Mouse (Mus musculus): ENCODE results near the gene Dbi. TPM values are rescaled to one million over a fixed set of nuclear protein-coding genes. Genes with fewer than 3 reads are reported as not detected.
A peak's percentile ranks its signal among the peaks of the same experiment; 100 is the strongest.

The Dbi gene
- polyA plus RNA-seq, 1 experiment from 2014 or later = 421 TPM

- Histone ChIP-seq H3K9ac (no peak overlapping the region), H3K4me3 (ENCODE audit: low read depth, low read length) (no peak overlapping the region), H3K9me3 (ENCODE audit: low read depth, low read length) (no peaks in the 10 kb centered on the region), H3K4me2 (no peak overlapping the region), H3K4me1 (ENCODE audit: insufficient read depth) (no peaks in the 10 kb centered on the region), H3K27me3 (ENCODE audit: insufficient read depth, low read length) (no peaks in the 10 kb centered on the region), H3K27ac (ENCODE audit: low read depth) (no peak overlapping the region), H3K36me3 (ENCODE audit: insufficient read depth) (no peaks in the 10 kb centered on the region)
- WGBS = 72% methylated on average over 7 of the region's 7 CpGs
- DNase-seq (no peak), ATAC-seq (ENCODE audit: insufficient read depth) (no peak)
- no peak for TF ChIP-seq CTCF (IDR thresholded peaks at IDR 0.05; ENCODE audit: low read depth)
Measured at GRCm38 (mm10) chr1:120135934-120136786, 15.3 kb upstream of the Dbi start.

- Histone ChIP-seq H3K27ac (ENCODE audit: low read depth) (no peak overlapping the region), H3K9me3 (ENCODE audit: low read depth, low read length) (no peaks in the 10 kb centered on the region), H3K36me3 (ENCODE audit: insufficient read depth) (no peaks in the 10 kb centered on the region), H3K4me2 (no peak overlapping the region), H3K9ac (no peak overlapping the region), H3K27me3 (ENCODE audit: insufficient read depth, low read length) (no peaks in the 10 kb centered on the region), H3K4me1 (ENCODE audit: insufficient read depth) (no peaks in the 10 kb centered on the region), H3K4me3 (ENCODE audit: low read depth, low read length) (no peak overlapping the region)
- 86% methylated on average over 1 of the region's 1 CpGs for WGBS
- TF ChIP-seq CTCF (IDR thresholded peaks at IDR 0.05; ENCODE audit: low read depth) = no peak
- ATAC-seq (ENCODE audit: insufficient read depth) = no peak
- no peak for DNase-seq
Measured at GRCm38 (mm10) chr1:120132376-120132775, 11.5 kb upstream of the Dbi start.

- no peak for ATAC-seq (ENCODE audit: insufficient read depth)
- no peaks in the 10 kb centered on the region for H3K9me3 ChIP-seq (ENCODE audit: low read depth, low read length)
- no peak overlapping the region for H3K9ac ChIP-seq
- no peak overlapping the region for H3K4me3 ChIP-seq (ENCODE audit: low read depth, low read length)
- no peaks in the 10 kb centered on the region for H3K27me3 ChIP-seq (ENCODE audit: insufficient read depth, low read length)
- H3K4me2 ChIP-seq = no peak overlapping the region
- H3K36me3 ChIP-seq (ENCODE audit: insufficient read depth) = no peaks in the 10 kb centered on the region
- no peak overlapping the region for H3K27ac ChIP-seq (ENCODE audit: low read depth)
- 60% methylated on average over 9 of the region's 9 CpGs for WGBS
- TF ChIP-seq CTCF (IDR thresholded peaks at IDR 0.05; ENCODE audit: low read depth) = no peak
- no peaks in the 10 kb centered on the region for H3K4me1 ChIP-seq (ENCODE audit: insufficient read depth)
- DNase-seq = no peak
Measured at GRCm38 (mm10) chr1:120126318-120126717, 5.4 kb upstream of the Dbi start.

- Histone ChIP-seq H3K9me3 (ENCODE audit: low read depth, low read length) (no peaks in the 10 kb centered on the region), H3K4me2 (no peak overlapping the region), H3K9ac (no peak overlapping the region), H3K27me3 (ENCODE audit: insufficient read depth, low read length) (no peaks in the 10 kb centered on the region), H3K4me1 (ENCODE audit: insufficient read depth) (no peaks in the 10 kb centered on the region), H3K27ac (ENCODE audit: low read depth) (no peak overlapping the region), H3K4me3 (ENCODE audit: low read depth, low read length) (no peak overlapping the region), H3K36me3 (ENCODE audit: insufficient read depth) (no peaks in the 10 kb centered on the region)
- no peak for ATAC-seq (ENCODE audit: insufficient read depth)
- DNase-seq = peak; percentile 22
- TF ChIP-seq CTCF (IDR thresholded peaks at IDR 0.05; ENCODE audit: low read depth) = no peak
- WGBS = 64% methylated on average over 6 of the region's 6 CpGs
Measured at GRCm38 (mm10) chr1:120125471-120125870, 4.6 kb upstream of the Dbi start.

GRCm38 (mm10) chr1:120124839-120125238, 4.0 kb upstream of the Dbi start:
- no peak overlapping the region for H3K4me3 ChIP-seq (ENCODE audit: low read depth, low read length)
- no peaks in the 10 kb centered on the region for H3K36me3 ChIP-seq (ENCODE audit: insufficient read depth)
- DNase-seq = no peak
- no peaks in the 10 kb centered on the region for H3K27me3 ChIP-seq (ENCODE audit: insufficient read depth, low read length)
- 67% methylated on average over 4 of the region's 4 CpGs for WGBS
- no peaks in the 10 kb centered on the region for H3K4me1 ChIP-seq (ENCODE audit: insufficient read depth)
- no peak overlapping the region for H3K9ac ChIP-seq
- H3K9me3 ChIP-seq (ENCODE audit: low read depth, low read length) = no peaks in the 10 kb centered on the region
- H3K4me2 ChIP-seq = no peak overlapping the region
- no peak overlapping the region for H3K27ac ChIP-seq (ENCODE audit: low read depth)
- no peak for ATAC-seq (ENCODE audit: insufficient read depth)
- no peak for TF ChIP-seq CTCF (IDR thresholded peaks at IDR 0.05; ENCODE audit: low read depth)

GRCm38 (mm10) chr1:120122634-120123383, 1.9 kb upstream of the Dbi start:
- TF ChIP-seq CTCF (IDR thresholded peaks at IDR 0.05; ENCODE audit: low read depth) = no peak
- no peaks in the 10 kb centered on the region for H3K9me3 ChIP-seq (ENCODE audit: low read depth, low read length)
- DNase-seq = no peak
- 92% methylated on average over 8 of the region's 8 CpGs for WGBS
- no peak overlapping the region for H3K4me2 ChIP-seq
- no peak overlapping the region for H3K9ac ChIP-seq
- peaks cover 5% of the 10 kb centered on the region; the same call in 1 of the 2 replicates for H3K4me1 ChIP-seq (ENCODE audit: insufficient read depth)
- no peak overlapping the region for H3K4me3 ChIP-seq (ENCODE audit: low read depth, low read length)
- ATAC-seq (ENCODE audit: insufficient read depth) = no peak
- H3K36me3 ChIP-seq (ENCODE audit: insufficient read depth) = peaks cover 14% of the 10 kb centered on the region; the same call in 1 of the 2 replicates
- H3K27me3 ChIP-seq (ENCODE audit: insufficient read depth, low read length) = no peaks in the 10 kb centered on the region
- H3K27ac ChIP-seq (ENCODE audit: low read depth) = no peak overlapping the region

- no peak for DNase-seq
- Histone ChIP-seq H3K27me3 (ENCODE audit: insufficient read depth, low read length) (no peaks in the 10 kb centered on the region), H3K27ac (ENCODE audit: low read depth) (peak overlapping the region; percentile 95; the same call in 1 of the 2 replicates), H3K4me3 (ENCODE audit: low read depth, low read length) (peak overlapping the region; percentile 59), H3K9me3 (ENCODE audit: low read depth, low read length) (no peaks in the 10 kb centered on the region), H3K4me2 (peak overlapping the region; percentile 62), H3K9ac (peak overlapping the region; percentile 47), H3K4me1 (ENCODE audit: insufficient read depth) (peaks cover 5% of the 10 kb centered on the region; the same call in 1 of the 2 replicates), H3K36me3 (ENCODE audit: insufficient read depth) (peaks cover 17% of the 10 kb centered on the region; the same call in 1 of the 2 replicates)
- no peak for TF ChIP-seq CTCF (IDR thresholded peaks at IDR 0.05; ENCODE audit: low read depth)
- 87% methylated on average over 9 of the region's 9 CpGs for WGBS
- no peak for ATAC-seq (ENCODE audit: insufficient read depth)
Measured at GRCm38 (mm10) chr1:120121930-120122530, 1.2 kb upstream of the Dbi start.

Data from lung, embryonic 14.5 days (tissue).